Mouse (Mus musculus): ENCODE results near the gene Gfy. TPM values are rescaled to one million over a fixed set of nuclear protein-coding genes. Genes with fewer than 3 reads are reported as not detected.

Gene Gfy
- polyA plus RNA-seq, 1 experiment from 2014 or later = not detected

Small RNA genes within 50 kb of the gene (microRNA-seq; reads per million reads assigned to microRNA genes)
- gene Mir5121 (25.3 reads per million, percentile 35 among the genes with 10 or more reads in this experiment), gene Mir7055 (not detected)

Other genes starting within 250 kb of the Gfy start
- gene Tsks, start 236.4 kb downstream of the Gfy start, polyA plus RNA-seq (2016; fragmentation: Nextera tagmentation; extraction: Ambion mirVana) = 0.11 TPM in 1 of 2 replicates, not detected in the other
- 27.8 and 29.9 TPM in 2 replicates for gene Cpt1c, start 204.7 kb downstream of the Gfy start, polyA plus RNA-seq (2016; fragmentation: Nextera tagmentation; extraction: Ambion mirVana)
- gene Prmt1, start 193.0 kb downstream of the Gfy start, polyA plus RNA-seq (2016; fragmentation: Nextera tagmentation; extraction: Ambion mirVana) = 704 and 706 TPM in 2 replicates
- gene Irf3, start 181.9 kb downstream of the Gfy start, polyA plus RNA-seq (2016; fragmentation: Nextera tagmentation; extraction: Ambion mirVana) = 90.9 and 97.2 TPM in 2 replicates
- 87.3 and 96.8 TPM in 2 replicates for gene Bcl2l12, start 180.9 kb downstream of the Gfy start, polyA plus RNA-seq (2016; fragmentation: Nextera tagmentation; extraction: Ambion mirVana)
- gene Scaf1, start 163.2 kb downstream of the Gfy start, polyA plus RNA-seq (2016; fragmentation: Nextera tagmentation; extraction: Ambion mirVana) = 42.1 and 46.9 TPM in 2 replicates
- gene Rras, start 161.6 kb downstream of the Gfy start, polyA plus RNA-seq (2016; fragmentation: Nextera tagmentation; extraction: Ambion mirVana) = 20.8 and 21.4 TPM in 2 replicates
- gene Prr12, start 126.7 kb downstream of the Gfy start, polyA plus RNA-seq (2016; fragmentation: Nextera tagmentation; extraction: Ambion mirVana) = 15.0 and 16.2 TPM in 2 replicates
- 60.6 and 69.7 TPM in 2 replicates for gene Nosip, start 117.1 kb downstream of the Gfy start, polyA plus RNA-seq (2016; fragmentation: Nextera tagmentation; extraction: Ambion mirVana)
- 21.2 and 21.7 TPM in 2 replicates for gene Prrg2, start 116.9 kb downstream of the Gfy start, polyA plus RNA-seq (2016; fragmentation: Nextera tagmentation; extraction: Ambion mirVana)
- gene Rcn3, start 87.3 kb downstream of the Gfy start, polyA plus RNA-seq (2016; fragmentation: Nextera tagmentation; extraction: Ambion mirVana) = 261 and 271 TPM in 2 replicates
- gene Fcgrt, start 75.7 kb downstream of the Gfy start, polyA plus RNA-seq (2016; fragmentation: Nextera tagmentation; extraction: Ambion mirVana) = 12.3 and 13.4 TPM in 2 replicates
- gene Rps11, start 55.1 kb downstream of the Gfy start, polyA plus RNA-seq (2016; fragmentation: Nextera tagmentation; extraction: Ambion mirVana) = 1,572 and 1,576 TPM in 2 replicates
- gene Rpl13a, start 50.8 kb downstream of the Gfy start, polyA plus RNA-seq (2016; fragmentation: Nextera tagmentation; extraction: Ambion mirVana) = 1,352 and 1,447 TPM in 2 replicates
- gene Gm45713, start 43.3 kb downstream of the Gfy start, polyA plus RNA-seq (2016; fragmentation: Nextera tagmentation; extraction: Ambion mirVana) = 0.32 TPM in 1 of 2 replicates, not detected in the other
- 0.71 and 0.83 TPM in 2 replicates for gene Flt3l, start 43.1 kb downstream of the Gfy start, polyA plus RNA-seq (2016; fragmentation: Nextera tagmentation; extraction: Ambion mirVana)
- gene Pih1d1, start 25.3 kb downstream of the Gfy start, polyA plus RNA-seq (2016; fragmentation: Nextera tagmentation; extraction: Ambion mirVana) = 91.8 and 93.0 TPM in 2 replicates
- 51.4 and 53.8 TPM in 2 replicates for gene Aldh16a1, start 25.0 kb downstream of the Gfy start, polyA plus RNA-seq (2016; fragmentation: Nextera tagmentation; extraction: Ambion mirVana)
- gene Slc17a7, start 15.6 kb downstream of the Gfy start, polyA plus RNA-seq (2016; fragmentation: Nextera tagmentation; extraction: Ambion mirVana) = 0.17 and 0.25 TPM in 2 replicates
- not detected in 2 replicates for gene Pth2, start 1.4 kb upstream of the Gfy start, polyA plus RNA-seq (2016; fragmentation: Nextera tagmentation; extraction: Ambion mirVana)
- 1.0 and 1.7 TPM in 2 replicates for gene Ccdc155, start 25.3 kb upstream of the Gfy start, polyA plus RNA-seq (2016; fragmentation: Nextera tagmentation; extraction: Ambion mirVana)
- gene Dkkl1, start 32.6 kb upstream of the Gfy start, polyA plus RNA-seq (2016; fragmentation: Nextera tagmentation; extraction: Ambion mirVana) = 0.80 and 1.2 TPM in 2 replicates
- 316 and 326 TPM in 2 replicates for gene Tead2, start 36.2 kb upstream of the Gfy start, polyA plus RNA-seq (2016; fragmentation: Nextera tagmentation; extraction: Ambion mirVana)
- gene Cd37, start 59.5 kb upstream of the Gfy start, polyA plus RNA-seq (2016; fragmentation: Nextera tagmentation; extraction: Ambion mirVana) = 1.6 TPM in 2 replicates
- 0.18 and 0.42 TPM in 2 replicates for gene Slc6a16, start 61.5 kb upstream of the Gfy start, polyA plus RNA-seq (2016; fragmentation: Nextera tagmentation; extraction: Ambion mirVana)
- gene Slc6a21, start 97.9 kb upstream of the Gfy start, polyA plus RNA-seq (2016; fragmentation: Nextera tagmentation; extraction: Ambion mirVana) = not detected in 2 replicates
- gene Trpm4, start 154.2 kb upstream of the Gfy start, polyA plus RNA-seq (2016; fragmentation: Nextera tagmentation; extraction: Ambion mirVana) = 14.0 and 16.1 TPM in 2 replicates
- 1.8 and 1.9 TPM in 2 replicates for gene Hrc, start 155.7 kb upstream of the Gfy start, polyA plus RNA-seq (2016; fragmentation: Nextera tagmentation; extraction: Ambion mirVana)
- 6.4 and 8.4 TPM in 2 replicates for gene Ppfia3, start 187.4 kb upstream of the Gfy start, polyA plus RNA-seq (2016; fragmentation: Nextera tagmentation; extraction: Ambion mirVana)
- gene Lin7b, start 191.0 kb upstream of the Gfy start, polyA plus RNA-seq (2016; fragmentation: Nextera tagmentation; extraction: Ambion mirVana) = 1.4 and 1.8 TPM in 2 replicates
- 341 and 347 TPM in 2 replicates for gene Snrnp70, start 216.2 kb upstream of the Gfy start, polyA plus RNA-seq (2016; fragmentation: Nextera tagmentation; extraction: Ambion mirVana)
- gene Kcna7, start 226.1 kb upstream of the Gfy start, polyA plus RNA-seq (2016; fragmentation: Nextera tagmentation; extraction: Ambion mirVana) = 0.13 and 0.18 TPM in 2 replicates
- gene Ntf5, start 234.1 kb upstream of the Gfy start, polyA plus RNA-seq (2016; fragmentation: Nextera tagmentation; extraction: Ambion mirVana) = 3.9 and 5.6 TPM in 2 replicates
- 0.33 TPM in 1 of 2 replicates, not detected in the other for gene Lhb, start 241.3 kb upstream of the Gfy start, polyA plus RNA-seq (2016; fragmentation: Nextera tagmentation; extraction: Ambion mirVana)

Measured in limb, embryonic 12.5 days (tissue).